In the genomic region with DNA sequence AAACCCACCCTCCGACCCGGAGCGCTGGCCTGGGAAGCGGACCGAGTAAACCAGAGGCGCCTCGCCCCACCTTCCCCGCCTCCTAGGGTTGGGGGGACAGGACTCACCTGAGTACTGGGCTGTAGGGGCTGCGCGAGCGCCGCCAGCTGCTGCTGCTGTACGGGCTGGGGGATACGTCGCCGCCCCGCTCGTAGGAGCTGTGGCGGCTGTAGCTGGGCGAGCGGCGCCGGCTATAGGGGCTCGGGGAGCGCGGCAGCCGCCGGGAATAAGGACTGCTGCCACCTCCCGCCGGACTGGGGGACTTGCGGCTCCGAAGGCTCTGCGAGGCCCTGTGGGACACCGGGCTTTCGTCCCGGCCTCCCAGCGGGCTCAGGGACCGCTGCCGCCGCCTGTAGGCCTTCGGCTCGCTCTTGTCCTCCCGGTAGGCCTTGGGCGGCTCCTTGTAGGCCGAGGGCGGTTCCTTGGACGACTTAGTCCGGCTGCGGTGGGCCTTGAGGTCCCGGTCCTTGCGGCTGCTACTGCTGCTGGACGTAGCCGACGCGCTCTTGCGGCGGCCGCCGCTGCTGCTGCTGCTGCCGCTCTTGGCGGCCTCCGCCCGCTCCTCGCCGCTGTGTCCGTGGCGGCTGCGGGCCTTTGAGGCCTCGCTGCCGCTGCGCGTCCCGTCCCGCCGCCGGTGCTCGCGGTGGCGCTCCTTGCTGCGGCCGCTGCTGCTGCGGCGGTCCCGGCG, we compare ENCODE assay signal across 8 mouse cellular contexts. TPM values are rescaled to one million over a fixed set of nuclear protein-coding genes. Genes with fewer than 3 reads are reported as not detected.
DNase-seq lines count a peak whose midpoint lies in the region; ATAC-seq and TF ChIP-seq lines count a peak whose summit lies in the region.

No protein-coding gene starts in this region.

- H3K27me3 ChIP-seq in forebrain, embryonic 10.5 days (ENCODE audit: poor library complexity, severe bottlenecking), result no peaks in the 10 kb centered on the region
- no peaks in the 10 kb centered on the region for H3K27me3 ChIP-seq in heart, embryonic 15.5 days
- H3K27me3 ChIP-seq in liver, embryonic 14.5 days (ENCODE audit: control insufficient read depth, insufficient read depth, low read length), result no peaks in the 10 kb centered on the region
- no peaks in the 10 kb centered on the region for H3K27me3 ChIP-seq in stomach, embryonic 15.5 days (replicated peaks)

- under 1% methylated on average over 85 of the region's 85 CpGs for WGBS in forebrain, embryonic 10.5 days
- WGBS in heart, embryonic 15.5 days, result under 1% methylated on average over 74 of the region's 85 CpGs
- WGBS in liver, embryonic 14.5 days (ENCODE audit: insufficient replicate concordance), result under 1% methylated on average over 85 of the region's 85 CpGs
- WGBS in stomach, embryonic 15.5 days, result under 1% methylated on average over 73 of the region's 85 CpGs

- peak overlapping the region; percentile 92 for H3K27ac ChIP-seq in forebrain, embryonic 10.5 days
- H3K27ac ChIP-seq in heart, embryonic 15.5 days, result peak overlapping the region; percentile 98
- peak overlapping the region; percentile 90 for H3K27ac ChIP-seq in liver, embryonic 14.5 days
- peak overlapping the region; percentile 99 for H3K27ac ChIP-seq in stomach, embryonic 15.5 days

- peak overlapping the region; percentile 95 for H3K4me3 ChIP-seq in forebrain, embryonic 10.5 days
- peak overlapping the region; percentile 96 for H3K4me3 ChIP-seq in heart, embryonic 15.5 days
- H3K4me3 ChIP-seq in liver, embryonic 14.5 days (ENCODE audit: insufficient read depth in 1 of 2, low read depth in 2 of 2, low read length in 2 of 2), result peak overlapping the region; percentile 93 to 100
- peak overlapping the region; percentile 99 for H3K4me3 ChIP-seq in stomach, embryonic 15.5 days (replicated peaks)

- H3K9ac ChIP-seq in heart, embryonic 15.5 days, result peak overlapping the region; percentile 96
- peak overlapping the region; percentile 95 for H3K9ac ChIP-seq in liver, embryonic 14.5 days (replicated peaks)
- H3K9ac ChIP-seq in stomach, embryonic 15.5 days, result peak overlapping the region; percentile 95

- peak; percentile 66 for TF ChIP-seq CTCF in liver, embryonic 14.5 days (IDR thresholded peaks at IDR 0.05; ENCODE audit: low read depth)

- TF ChIP-seq EP300 in liver, embryonic 14.5 days (IDR thresholded peaks at IDR 0.05; ENCODE audit: low read depth), result no peak

- no peaks in the 10 kb centered on the region for H3K9me3 ChIP-seq in forebrain, embryonic 10.5 days
- H3K9me3 ChIP-seq in heart, embryonic 15.5 days (replicated peaks), result no peaks in the 10 kb centered on the region
- no peaks in the 10 kb centered on the region for H3K9me3 ChIP-seq in liver, embryonic 14.5 days (ENCODE audit: control insufficient read depth, low read length)
- H3K9me3 ChIP-seq in stomach, embryonic 15.5 days, result no peaks in the 10 kb centered on the region

- H3K4me2 ChIP-seq in heart, embryonic 15.5 days, result peak overlapping the region; percentile 84
- peak overlapping the region; percentile 85 for H3K4me2 ChIP-seq in liver, embryonic 14.5 days (ENCODE audit: low read depth)
- peak overlapping the region; percentile 82 for H3K4me2 ChIP-seq in stomach, embryonic 15.5 days

- peak; percentile 37 for ATAC-seq in heart, embryonic 15.5 days (replicated peaks; ENCODE audit: insufficient number of reproducible peaks, insufficient read depth, low FRiP score, low read depth)
- ATAC-seq in liver, embryonic 14.5 days (ENCODE audit: insufficient read depth), result peak; percentile 25
- ATAC-seq in stomach, embryonic 15.5 days (ENCODE audit: insufficient read depth, low FRiP score, low read depth), result peak; percentile 19

- peak; percentile 81 for DNase-seq in CD4-positive, CD25-positive, alpha-beta regulatory T cell, adult 2 months (ENCODE audit: low read depth, low spot score)
- DNase-seq in c-Kit-negative CD71-positive TER-119-positive erythroid progenitor cells, embryonic 14.5 days (ENCODE audit: low read depth, low spot score), result peak; percentile 65
- peak; percentile 70 for DNase-seq in forebrain, embryonic 10.5 days (ENCODE audit: extremely low spot score, low spot score)
- DNase-seq in kidney, postnatal 25 days, result peak; percentile 75 to 88
- peak; percentile 57 to 67 (median 57) for DNase-seq in liver, embryonic 14.5 days (ENCODE audit: low read depth in 3 of 3, low spot score in 3 of 3)
- peak; percentile 76 for DNase-seq in neural tube, embryonic 10.5 days (ENCODE audit: extremely low spot score, low spot score)

- peaks cover 24% of the 10 kb centered on the region for H3K4me1 ChIP-seq in forebrain, embryonic 10.5 days
- peaks cover 7% of the 10 kb centered on the region for H3K4me1 ChIP-seq in heart, embryonic 15.5 days (replicated peaks)
- H3K4me1 ChIP-seq in liver, embryonic 14.5 days (replicated peaks; ENCODE audit: control insufficient read depth in 2 of 2, insufficient read depth in 2 of 2, low read length in 1 of 2), result peaks cover 12 to 24% of the 10 kb centered on the region in 2 experiments
- no peaks in the 10 kb centered on the region for H3K4me1 ChIP-seq in stomach, embryonic 15.5 days

- peaks cover 13% of the 10 kb centered on the region for H3K36me3 ChIP-seq in forebrain, embryonic 10.5 days (replicated peaks)
- H3K36me3 ChIP-seq in heart, embryonic 15.5 days, result peaks cover 4% of the 10 kb centered on the region; the same call in 1 of the 2 replicates
- H3K36me3 ChIP-seq in liver, embryonic 14.5 days (replicated peaks; ENCODE audit: control insufficient read depth, insufficient read depth, low read depth), result peaks cover 4% of the 10 kb centered on the region
- no peaks in the 10 kb centered on the region for H3K36me3 ChIP-seq in stomach, embryonic 15.5 days

RNA-seq across cellular contexts. Expression of a gene that starts 1.4 kb away (rescaled TPM):
- 11.9 and 13.0 TPM in 2 replicates for polyA plus RNA-seq in forebrain, embryonic 10.5 days (2016; fragmentation: Nextera tagmentation; extraction: Ambion mirVana)
- polyA plus RNA-seq in heart, embryonic 15.5 days (2015; fragmentation: Nextera tagmentation; extraction: Ambion mirVana), result 9.5 and 9.8 TPM in 2 replicates
- polyA plus RNA-seq in liver, embryonic 14.5 days (2012; rRNA removed), result 9.3 and 10.5 TPM in 2 replicates
- 5.7 and 7.5 TPM in 2 replicates for polyA plus RNA-seq in liver, embryonic 14.5 days (2014; fragmentation: Nextera tagmentation; extraction: Ambion mirVana)
- polyA plus RNA-seq in stomach, embryonic 15.5 days (2015; fragmentation: Nextera tagmentation; extraction: Ambion mirVana), result 18.2 and 20.2 TPM in 2 replicates

Comparison
In these comparisons a context has a peak if more than half of its experiments do, and no peak if none do; other contexts are left out.
1. Peak in every context shown above with its lines: DNase-seq, ATAC-seq, H3K4me3 ChIP-seq and H3K27ac ChIP-seq.